Mouse (Mus musculus) limb, embryonic 10.5 days (tissue): ENCODE data around the gene Rbbp6. TPM values are rescaled to one million over a fixed set of nuclear protein-coding genes. Genes with fewer than 3 reads are reported as not detected.
A peak's percentile ranks its signal among the peaks of the same experiment; 100 is the strongest.

ENCODE experiments used
- DNase-seq: peaks from one replicate; pipeline ENCODE4 v3.0.0-alpha.2; 2017; ENCODE audit warnings: low spot score
- H3K27ac ChIP-seq: fragments of 300-500 bp; sonication (generic); 2 replicates; pipeline ENCODE4 v1.5.1; 2016; ENCODE audit warnings: mild to moderate bottlenecking
- H3K27me3 ChIP-seq: fragments of 300-500 bp; sonication (generic); 2 replicates; pipeline ENCODE4 v1.6.1; 2016; ENCODE audit warnings: low read depth, mild to moderate bottlenecking; ENCODE audit not compliant: poor library complexity, severe bottlenecking
- H3K36me3 ChIP-seq: fragments of 300-500 bp; sonication (generic); 2 replicates; pipeline ENCODE4 v1.6.1; 2016; ENCODE audit warnings: mild to moderate bottlenecking, moderate library complexity
- H3K4me1 ChIP-seq: fragments of 300-500 bp; sonication (generic); 2 replicates; pipeline ENCODE4 v1.6.1; 2016
- H3K4me3 ChIP-seq: fragments of 300-500 bp; sonication (generic); 2 replicates; pipeline ENCODE4 v1.5.1; 2016; ENCODE audit warnings: mild to moderate bottlenecking, moderate library complexity
- H3K9me3 ChIP-seq: fragments of 300-500 bp; sonication (generic); replicated peaks from 2 replicates; pipeline ENCODE4 v1.6.1; 2016; ENCODE audit warnings: mild to moderate bottlenecking
- WGBS: fragments of 180-500 bp; shearing (Covaris S2); methylation state at CpG from one replicate; pipeline ENCODE4 v1.1.7; 2016; 5-methylcytosine and 5-hydroxymethylcytosine counted together
- polyA plus RNA-seq: library from polyadenylated mRNA; unstranded; fragments of >200 nt; fragmentation: Nextera tagmentation; extraction: Ambion mirVana; gene quantifications from 2 replicates; pipeline ENCODE4 v1.2.1, GENCODE M21; 2016

The Rbbp6 gene
- polyA plus RNA-seq, 1 experiment from 2014 or later, result 28.9 TPM

GRCm38 (mm10) chr7:122999871-123000396, 34.4 kb downstream of the Rbbp6 start:
- H3K4me3 ChIP-seq, result no peak overlapping the region
- H3K27me3 ChIP-seq, result no peaks in the 10 kb centered on the region
- no peak for DNase-seq
- 94% methylated on average over 11 of the region's 11 CpGs for WGBS
- no peaks in the 10 kb centered on the region for H3K9me3 ChIP-seq
- peaks cover 99% of the 10 kb centered on the region for H3K36me3 ChIP-seq
- no peaks in the 10 kb centered on the region for H3K4me1 ChIP-seq
- no peak overlapping the region for H3K27ac ChIP-seq

- Histone ChIP-seq H3K36me3 (peaks cover 95% of the 10 kb centered on the region), H3K4me1 (no peaks in the 10 kb centered on the region), H3K27me3 (no peaks in the 10 kb centered on the region), H3K27ac (no peak overlapping the region), H3K9me3 (no peaks in the 10 kb centered on the region), H3K4me3 (no peak overlapping the region)
- no peak for DNase-seq
- 94% methylated on average over 16 of the region's 16 CpGs for WGBS
Measured at GRCm38 (mm10) chr7:123000796-123001195, 35.3 kb downstream of the Rbbp6 start.

DNA sequence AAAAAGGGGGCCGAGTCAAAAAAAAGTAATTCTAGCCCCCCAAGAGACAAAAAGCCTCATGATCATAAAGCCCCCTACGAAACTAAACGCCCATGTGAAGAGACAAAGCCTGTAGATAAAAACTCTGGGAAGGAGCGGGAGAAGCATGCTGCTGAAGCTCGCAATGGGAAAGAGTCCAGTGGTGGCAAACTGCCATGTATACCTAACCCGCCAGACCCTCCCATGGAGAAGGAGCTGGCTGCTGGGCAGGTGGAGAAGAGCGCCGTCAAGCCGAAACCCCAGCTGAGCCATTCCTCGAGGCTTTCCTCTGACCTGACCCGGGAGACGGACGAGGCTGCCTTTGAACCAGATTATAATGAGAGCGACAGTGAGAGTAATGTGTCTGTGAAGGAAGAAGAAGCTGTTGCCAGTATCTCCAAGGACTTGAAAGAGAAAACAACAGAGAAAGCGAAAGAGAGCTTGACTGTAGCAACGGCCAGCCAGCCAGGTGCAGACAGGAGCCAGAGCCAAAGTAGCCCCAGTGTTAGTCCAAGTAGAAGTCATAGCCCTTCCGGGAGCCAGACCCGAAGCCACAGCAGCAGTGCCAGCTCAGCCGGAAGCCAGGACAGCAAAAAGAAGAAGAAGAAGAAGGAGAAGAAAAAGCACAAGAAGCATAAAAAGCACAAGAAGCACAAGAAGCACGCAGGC, 36.0 kb downstream of the Rbbp6 start:
- Histone ChIP-seq H3K9me3 (no peaks in the 10 kb centered on the region), H3K27me3 (no peaks in the 10 kb centered on the region), H3K36me3 (peaks cover 88% of the 10 kb centered on the region), H3K4me3 (no peak overlapping the region), H3K4me1 (no peaks in the 10 kb centered on the region), H3K27ac (no peak overlapping the region)
- WGBS, result 93% methylated on average over 20 of the region's 20 CpGs
- DNase-seq, result no peak

- Histone ChIP-seq H3K4me1 (no peaks in the 10 kb centered on the region), H3K27ac (no peak overlapping the region), H3K9me3 (no peaks in the 10 kb centered on the region), H3K27me3 (no peaks in the 10 kb centered on the region), H3K4me3 (no peak overlapping the region), H3K36me3 (peaks cover 83% of the 10 kb centered on the region)
- 97% methylated on average over 6 of the region's 6 CpGs for WGBS
- DNase-seq, result no peak
Measured at GRCm38 (mm10) chr7:123002028-123002410, 36.5 kb downstream of the Rbbp6 start.

DNA sequence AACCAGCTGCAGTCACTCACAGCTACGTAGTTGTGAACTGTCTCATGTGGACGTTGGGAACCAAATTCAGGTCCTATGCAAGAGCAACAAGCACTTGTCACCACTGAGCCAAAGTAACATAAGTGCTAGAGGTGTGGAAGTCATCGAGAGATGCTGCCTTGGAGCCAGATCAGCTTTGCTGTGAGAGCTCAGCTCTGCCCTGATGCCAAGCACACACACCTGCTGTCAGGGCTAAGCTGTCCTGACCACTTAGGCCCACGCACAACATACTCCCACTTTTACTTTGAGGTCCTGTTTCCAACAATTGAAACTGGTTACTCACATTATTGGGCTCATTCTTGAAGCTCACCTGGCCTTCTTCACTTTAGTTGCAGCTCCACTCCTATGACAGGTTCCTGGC, 37.7 kb downstream of the Rbbp6 start:
- Histone ChIP-seq H3K9me3 (no peaks in the 10 kb centered on the region), H3K27me3 (no peaks in the 10 kb centered on the region), H3K36me3 (peaks cover 71% of the 10 kb centered on the region), H3K4me3 (no peak overlapping the region), H3K4me1 (no peaks in the 10 kb centered on the region), H3K27ac (no peak overlapping the region)
- 88% methylated on average over 4 of the region's 4 CpGs for WGBS
- DNase-seq, result no peak

DNA sequence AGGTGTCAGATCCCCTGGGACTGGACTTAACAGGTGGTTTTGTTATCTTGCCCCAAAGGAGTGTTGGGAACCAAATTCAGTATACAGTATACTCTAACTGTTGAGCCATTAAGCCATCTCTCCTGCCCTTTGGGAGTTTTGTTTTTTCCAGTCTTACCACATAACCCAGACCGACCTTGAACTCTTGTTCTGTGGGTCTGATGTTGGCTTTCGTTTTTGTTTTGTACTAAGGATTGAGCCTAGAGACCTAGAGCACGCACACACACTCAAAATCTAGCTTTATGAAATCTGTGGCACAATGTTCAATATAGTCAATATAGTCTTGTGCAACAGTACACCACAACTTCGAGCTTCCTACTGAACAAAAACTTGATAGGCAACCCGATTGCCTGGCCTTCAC, 39.0 kb downstream of the Rbbp6 start:
- H3K27ac ChIP-seq, result no peak overlapping the region
- WGBS, result 95% methylated on average over 5 of the region's 5 CpGs
- no peak for DNase-seq
- H3K4me3 ChIP-seq, result no peak overlapping the region
- H3K36me3 ChIP-seq, result peaks cover 58% of the 10 kb centered on the region
- no peaks in the 10 kb centered on the region for H3K27me3 ChIP-seq
- H3K9me3 ChIP-seq, result no peaks in the 10 kb centered on the region
- H3K4me1 ChIP-seq, result no peaks in the 10 kb centered on the region

DNA sequence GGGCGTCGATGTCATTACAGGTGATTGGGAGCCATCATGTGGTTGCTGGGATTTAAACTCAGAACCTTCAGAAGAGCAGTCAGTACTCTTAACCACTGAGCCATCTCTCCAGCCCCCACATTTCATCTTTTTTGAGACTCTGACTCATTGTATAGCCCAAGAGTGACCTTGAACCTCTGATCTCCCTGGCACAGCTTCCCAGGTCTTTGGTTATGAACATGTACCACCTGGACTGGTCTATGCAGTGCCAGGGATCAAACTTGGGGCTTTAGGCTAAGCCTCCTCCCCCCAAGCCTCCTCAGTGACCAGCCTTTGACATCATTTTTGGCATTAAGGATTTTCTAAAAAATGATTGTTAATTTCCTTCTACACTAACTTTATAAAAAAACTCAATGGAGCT, 40.8 kb downstream of the Rbbp6 start:
- H3K27ac ChIP-seq, result no peak overlapping the region
- H3K27me3 ChIP-seq, result no peaks in the 10 kb centered on the region
- no peak for DNase-seq
- no peaks in the 10 kb centered on the region for H3K9me3 ChIP-seq
- no peak overlapping the region for H3K4me3 ChIP-seq
- H3K4me1 ChIP-seq, result no peaks in the 10 kb centered on the region
- peaks cover 40% of the 10 kb centered on the region for H3K36me3 ChIP-seq
- WGBS, result 67% methylated on average over 2 of the region's 2 CpGs

- Histone ChIP-seq H3K9me3 (no peaks in the 10 kb centered on the region), H3K4me3 (no peak overlapping the region), H3K27ac (no peak overlapping the region), H3K4me1 (no peaks in the 10 kb centered on the region), H3K36me3 (peaks cover 25% of the 10 kb centered on the region), H3K27me3 (no peaks in the 10 kb centered on the region)
- WGBS, result 72% methylated on average over 4 of the region's 4 CpGs
- no peak for DNase-seq
Measured at GRCm38 (mm10) chr7:123007743-123008142, 42.3 kb downstream of the Rbbp6 start.

GRCm38 (mm10) chr7:123013466-123013865, 48.0 kb downstream of the Rbbp6 start:
- H3K9me3 ChIP-seq, result no peaks in the 10 kb centered on the region
- no peaks in the 10 kb centered on the region for H3K27me3 ChIP-seq
- no peaks in the 10 kb centered on the region for H3K4me1 ChIP-seq
- H3K36me3 ChIP-seq, result no peaks in the 10 kb centered on the region
- no peak for DNase-seq
- H3K4me3 ChIP-seq, result no peak overlapping the region
- 81% methylated on average over 5 of the region's 5 CpGs for WGBS
- H3K27ac ChIP-seq, result no peak overlapping the region

GRCm38 (mm10) chr7:123014729-123015128, 49.2 kb downstream of the Rbbp6 start:
- DNase-seq, result no peak
- no peak overlapping the region for H3K4me3 ChIP-seq
- no peaks in the 10 kb centered on the region for H3K4me1 ChIP-seq
- H3K27me3 ChIP-seq, result no peaks in the 10 kb centered on the region
- H3K36me3 ChIP-seq, result no peaks in the 10 kb centered on the region
- 89% methylated on average over 7 of the region's 7 CpGs for WGBS
- no peaks in the 10 kb centered on the region for H3K9me3 ChIP-seq
- no peak overlapping the region for H3K27ac ChIP-seq

DNA sequence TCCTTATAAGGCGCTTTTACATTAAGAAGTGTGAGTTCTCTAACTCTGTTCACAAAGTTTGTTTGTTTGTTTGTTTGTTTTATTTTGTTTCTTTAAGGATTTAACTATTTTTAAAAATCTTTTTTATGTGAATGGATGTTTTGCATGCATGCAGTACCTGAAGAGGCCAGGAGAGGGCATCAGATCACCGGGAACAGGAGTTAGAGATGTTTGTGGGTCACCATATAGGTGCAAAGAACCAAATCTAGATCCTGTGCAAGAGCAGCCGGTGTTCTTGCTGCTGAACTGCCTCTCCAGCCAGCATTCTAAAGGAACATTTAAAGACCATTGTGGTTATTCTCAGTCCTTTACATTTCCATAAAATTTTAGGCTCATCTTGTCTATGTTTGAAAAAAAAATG, 52.1 kb downstream of the Rbbp6 start:
- H3K4me3 ChIP-seq, result no peak overlapping the region
- H3K27me3 ChIP-seq, result no peaks in the 10 kb centered on the region
- 30% methylated on average over 3 of the region's 3 CpGs for WGBS
- no peaks in the 10 kb centered on the region for H3K4me1 ChIP-seq
- H3K9me3 ChIP-seq, result no peaks in the 10 kb centered on the region
- no peaks in the 10 kb centered on the region for H3K36me3 ChIP-seq
- peak; percentile 65 for DNase-seq
- no peak overlapping the region for H3K27ac ChIP-seq

DNA sequence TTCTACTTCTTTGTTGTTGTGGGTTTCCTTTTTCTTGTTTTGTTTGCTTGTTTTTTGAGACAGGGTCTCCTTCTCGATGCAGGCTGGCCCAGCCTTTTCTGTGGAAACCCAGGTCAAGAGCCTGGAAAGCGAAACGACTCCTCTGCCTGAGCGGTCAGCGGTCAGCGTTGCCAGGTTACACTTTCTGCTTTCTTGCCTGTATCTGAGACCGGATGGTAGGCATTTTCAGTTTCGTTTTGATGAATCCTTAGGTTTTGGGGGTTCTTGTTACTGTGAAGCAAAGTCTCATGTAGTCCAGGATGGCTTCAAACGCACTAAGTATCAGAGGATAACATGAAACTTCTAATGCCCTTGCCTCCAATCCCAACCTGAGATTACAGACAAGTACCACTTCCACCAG, 59.6 kb downstream of the Rbbp6 start:
- no peak for DNase-seq
- 82% methylated on average over 9 of the region's 9 CpGs for WGBS
- Histone ChIP-seq H3K27me3 (peaks cover 7% of the 10 kb centered on the region; the same call in 1 of the 2 replicates), H3K9me3 (no peaks in the 10 kb centered on the region), H3K27ac (no peak overlapping the region), H3K4me3 (no peak overlapping the region), H3K36me3 (no peaks in the 10 kb centered on the region), H3K4me1 (peaks cover 2% of the 10 kb centered on the region; the same call in 1 of the 2 replicates)

DNA sequence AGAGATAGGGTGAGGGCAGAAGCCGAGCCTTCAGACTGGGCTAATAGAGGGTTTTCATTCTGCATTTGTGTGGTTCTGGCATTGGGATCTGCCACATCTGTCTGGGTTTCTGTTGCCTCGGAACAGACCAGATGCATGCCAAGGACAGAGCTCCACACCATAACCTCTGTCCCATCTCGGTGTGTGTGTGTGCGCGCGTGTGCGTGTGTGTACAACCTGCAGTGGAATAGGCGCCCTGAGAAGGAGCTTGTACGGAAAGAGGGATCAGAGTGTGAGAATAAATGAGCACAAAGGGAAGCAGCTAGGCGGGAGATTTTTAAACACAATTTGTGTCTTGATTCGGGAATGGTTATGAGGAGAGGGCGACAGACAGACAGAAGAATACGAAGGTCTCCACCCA, 64.8 kb downstream of the Rbbp6 start:
- 27% methylated on average over 13 of the region's 13 CpGs for WGBS
- Histone ChIP-seq H3K27me3 (peaks cover 16% of the 10 kb centered on the region; the same call in 1 of the 2 replicates), H3K36me3 (no peaks in the 10 kb centered on the region), H3K27ac (peak overlapping the region; percentile 72), H3K4me3 (peak overlapping the region; percentile 54), H3K9me3 (no peaks in the 10 kb centered on the region), H3K4me1 (peaks cover 21% of the 10 kb centered on the region)
- DNase-seq, result no peak
